Mouse (Mus musculus) CD8-positive naive resting alpha-beta T cell, adult 2 months (primary cell): Measurements from ENCODE around the gene Olah.

Experiments used
- DNase-seq, 2 experiments: peaks; one replicate each; pipeline ENCODE4 v3.0.0; 2022; ENCODE audit warnings: low read depth in 2 of 2, low spot score in 2 of 2

Olah gene

DNA sequence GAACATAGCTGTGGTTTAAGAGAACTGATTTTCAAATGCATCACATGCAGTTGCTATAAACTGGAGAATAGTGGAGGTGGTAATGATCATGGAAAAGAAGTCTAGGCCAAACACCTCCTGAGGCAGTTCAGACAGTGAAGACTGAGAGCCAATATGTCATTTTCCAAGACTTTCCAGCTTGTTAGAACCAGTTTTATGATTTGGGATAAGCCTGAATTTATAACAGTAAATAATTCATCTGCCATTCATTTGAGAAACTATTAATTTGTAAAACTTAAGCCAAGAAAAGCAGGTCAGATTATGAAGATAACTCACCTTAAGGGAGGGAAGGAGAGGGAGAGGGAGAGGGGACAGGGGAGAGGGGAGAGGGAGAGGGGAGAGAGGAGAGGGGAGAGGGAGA is 43.9 kb downstream of the Olah start:
- no peak for DNase-seq

DNA sequence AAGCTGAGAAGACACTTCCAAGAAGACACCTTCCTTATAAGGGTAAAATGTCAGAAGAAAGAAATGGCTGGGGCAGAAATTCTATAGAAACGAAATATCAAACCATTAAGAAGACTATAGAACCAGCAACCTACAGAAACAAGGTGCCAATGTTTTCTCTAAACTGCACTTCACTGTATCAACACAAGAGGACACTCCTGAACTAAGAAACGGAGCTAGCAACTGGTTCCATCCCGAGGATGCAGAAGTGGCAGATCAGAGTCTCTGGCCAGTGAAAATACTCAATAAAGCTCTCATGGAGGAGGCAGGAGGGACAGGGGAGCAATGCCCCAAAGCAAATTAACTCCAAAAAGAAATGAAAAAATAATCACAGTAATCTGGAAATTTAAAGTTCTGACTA is 48.1 kb downstream of the Olah start:
- DNase-seq, result peak in 1 of 2 experiments; percentile 8

DNA sequence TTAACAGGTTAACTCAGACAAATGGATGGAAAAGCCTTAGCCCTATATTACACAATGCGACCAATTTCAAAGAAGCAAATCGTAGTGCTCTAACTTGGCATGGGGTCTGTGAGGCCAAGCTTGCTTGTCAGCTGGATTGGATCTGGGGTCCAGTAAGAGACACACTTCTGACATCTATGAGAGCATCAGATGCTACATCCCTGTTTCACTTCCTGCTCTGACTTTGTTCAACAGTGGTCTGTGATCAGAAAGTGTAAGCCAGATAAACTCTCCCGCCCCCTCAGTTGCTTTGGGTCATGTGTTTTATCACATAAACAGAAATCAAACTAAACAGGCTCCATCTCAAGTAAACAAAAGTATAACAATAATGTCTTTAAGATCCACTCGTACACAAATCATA is 48.6 kb downstream of the Olah start:
- no peak for DNase-seq

DNA sequence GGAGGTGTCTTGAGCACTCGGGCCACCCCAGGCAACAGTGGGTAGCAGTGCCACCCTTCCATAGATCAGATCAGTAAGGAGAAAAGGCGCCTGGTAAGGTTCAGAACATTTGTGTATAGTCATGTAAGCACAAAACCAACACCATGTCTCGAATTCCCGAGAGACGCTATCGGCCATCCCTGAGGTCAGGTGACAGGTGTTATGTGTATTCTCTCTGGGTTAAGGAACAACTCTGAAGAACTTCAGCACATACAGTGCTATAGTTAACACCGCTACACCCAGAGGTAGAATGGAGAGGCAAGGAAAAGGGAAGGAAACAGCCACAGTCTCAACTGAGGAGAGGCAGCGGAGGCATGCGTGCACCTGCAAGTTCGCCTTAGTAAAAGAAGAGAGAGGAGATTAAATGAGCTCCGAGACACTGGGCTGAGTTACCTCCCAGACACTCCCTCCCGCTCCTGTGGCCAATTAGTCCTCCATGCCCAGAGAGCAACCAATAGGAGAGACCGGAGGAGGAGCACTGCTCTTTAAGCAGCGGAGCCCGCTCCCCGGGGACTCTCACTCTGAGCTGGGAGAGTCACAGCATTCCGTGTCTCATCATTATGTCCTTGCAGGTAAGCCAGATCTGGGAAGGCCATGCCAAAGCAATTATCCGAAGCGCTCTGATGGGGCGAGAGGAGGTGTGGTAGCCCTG is 61.3 kb downstream of the Olah start, which contains the start of gene Acbd7:
TSS of gene Acbd7 (plus strand) at position 558 of the 691 bp plus-strand sequence.
- peak; percentile 30 to 34 for DNase-seq

DNA sequence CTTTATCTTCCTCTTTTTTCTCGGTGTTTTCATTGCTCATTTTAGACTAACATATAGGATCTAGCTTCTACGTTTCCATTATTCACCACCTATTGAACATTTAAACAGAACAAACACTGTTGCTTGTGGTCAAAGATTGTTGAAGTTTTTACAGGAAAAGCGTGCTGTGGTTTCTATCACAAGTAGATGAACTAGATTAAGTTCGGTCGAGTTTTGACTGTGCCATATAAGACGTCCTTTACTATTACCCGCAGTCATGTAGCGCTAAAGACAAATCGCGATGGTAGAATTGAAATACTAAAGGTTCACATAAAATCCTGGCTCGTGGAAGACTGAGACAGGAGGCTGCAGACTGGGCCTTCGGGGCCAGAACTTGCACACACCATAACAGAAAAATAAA is 63.2 kb downstream of the Olah start:
- no peak for DNase-seq

DNA sequence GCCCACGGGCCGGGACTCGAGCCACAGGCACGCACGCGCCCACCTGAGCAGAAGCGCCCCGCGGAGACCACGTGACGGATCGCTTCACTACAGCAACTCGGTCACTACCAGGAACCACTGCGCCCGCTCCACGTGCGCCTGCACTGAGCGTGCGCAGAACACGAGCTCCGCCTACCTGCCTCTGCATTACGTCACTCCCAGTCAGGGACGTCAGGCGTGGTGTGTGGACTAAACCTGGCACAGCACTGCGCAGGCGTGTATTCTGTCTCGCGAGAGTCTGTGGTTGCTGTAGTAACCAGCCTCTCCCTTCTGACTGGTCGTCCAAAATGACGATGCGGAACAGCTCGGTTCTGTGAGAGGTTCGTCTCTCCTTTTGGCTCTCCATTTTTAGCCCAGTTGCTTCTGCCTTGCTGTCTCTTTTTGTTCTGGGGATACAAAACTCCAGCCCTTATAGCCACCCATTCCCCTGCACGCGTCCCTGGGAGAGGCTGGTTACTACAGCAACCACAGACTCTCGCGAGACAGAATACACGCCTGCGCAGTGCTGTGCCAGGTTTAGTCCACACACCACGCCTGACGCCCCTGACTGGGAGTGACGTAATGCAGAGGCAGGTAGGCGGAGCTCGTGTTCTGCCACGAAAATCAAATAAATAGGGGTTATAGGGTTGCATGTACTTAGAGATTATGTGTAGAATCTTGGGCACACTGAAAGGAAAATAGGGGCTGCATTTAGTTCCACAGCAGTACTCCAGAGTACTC is 64.3 kb downstream of the Olah start, which contains the start of gene Rpp38:
TSS of gene Rpp38 (minus strand) at position 160 of the 759 bp plus-strand sequence.
- DNase-seq, result peak; percentile 98 to 99

DNA sequence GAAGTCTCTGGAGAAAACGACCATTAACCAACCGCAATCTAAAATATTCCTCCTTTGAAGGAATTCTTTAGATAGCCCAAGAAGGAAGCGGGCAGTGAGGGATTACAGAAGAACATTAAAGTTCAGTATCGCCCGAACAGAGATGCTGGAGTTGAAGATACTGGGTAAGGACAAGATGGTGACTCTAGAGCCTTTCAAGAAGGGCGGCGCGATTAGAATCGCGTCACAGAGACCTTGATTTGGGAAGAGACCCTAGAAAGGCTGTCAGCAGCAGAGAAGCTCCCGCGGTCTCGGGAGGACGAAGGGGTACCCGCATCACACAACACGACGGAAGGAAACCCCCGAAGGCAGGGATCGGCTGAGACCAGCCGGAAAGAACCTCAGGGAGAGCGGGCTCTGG is 65.0 kb downstream of the Olah start:
- no peak for DNase-seq

DNA sequence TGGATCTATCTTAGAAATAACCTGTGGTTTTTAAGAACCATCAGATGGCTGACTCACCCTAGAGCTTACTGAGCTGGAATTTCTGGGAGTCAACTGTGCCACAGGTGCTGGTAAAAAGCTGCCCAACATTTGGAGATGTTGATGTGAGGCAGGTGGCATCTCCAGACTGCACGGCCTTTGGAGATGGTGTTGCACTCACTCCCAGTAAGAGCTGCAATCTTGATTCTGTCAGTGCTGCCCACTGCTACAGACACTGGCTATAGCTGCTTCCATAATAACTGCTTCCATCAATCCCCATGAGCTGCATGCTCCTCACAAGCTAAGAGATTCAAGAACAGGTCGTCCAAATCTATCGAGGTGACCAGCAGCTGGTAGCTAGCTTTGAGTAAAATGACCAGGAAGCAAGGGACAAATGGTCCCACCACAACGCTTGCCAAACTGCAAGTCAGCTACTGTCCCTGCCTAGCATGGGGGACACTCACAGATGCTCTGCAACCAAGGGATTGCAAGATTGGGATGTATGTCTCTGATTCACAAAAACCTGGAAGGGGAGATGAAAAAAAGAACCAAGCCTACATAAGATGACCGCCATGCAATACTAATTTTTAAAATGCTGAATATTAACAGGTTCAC is 65.8 kb downstream of the Olah start:
- no peak for DNase-seq

DNA sequence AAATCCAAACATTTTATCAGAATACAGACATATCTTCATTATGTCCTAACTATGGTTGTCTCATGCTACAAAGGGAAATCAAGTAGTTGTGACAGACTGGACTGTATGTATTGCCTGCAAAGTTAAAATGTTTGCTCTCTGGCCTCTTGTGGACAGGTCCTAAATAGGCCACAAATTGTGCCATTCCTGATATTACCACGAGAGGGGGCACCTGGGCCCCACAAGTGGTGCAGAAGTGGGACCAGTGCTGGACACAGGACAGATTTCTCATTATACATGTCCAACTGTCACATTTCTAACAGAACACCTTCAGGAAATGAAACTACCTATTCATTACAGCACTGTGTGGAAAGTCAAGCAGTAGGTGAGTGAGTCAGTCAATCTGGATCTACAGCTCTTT is 69.7 kb downstream of the Olah start:
- DNase-seq, result no peak

DNA sequence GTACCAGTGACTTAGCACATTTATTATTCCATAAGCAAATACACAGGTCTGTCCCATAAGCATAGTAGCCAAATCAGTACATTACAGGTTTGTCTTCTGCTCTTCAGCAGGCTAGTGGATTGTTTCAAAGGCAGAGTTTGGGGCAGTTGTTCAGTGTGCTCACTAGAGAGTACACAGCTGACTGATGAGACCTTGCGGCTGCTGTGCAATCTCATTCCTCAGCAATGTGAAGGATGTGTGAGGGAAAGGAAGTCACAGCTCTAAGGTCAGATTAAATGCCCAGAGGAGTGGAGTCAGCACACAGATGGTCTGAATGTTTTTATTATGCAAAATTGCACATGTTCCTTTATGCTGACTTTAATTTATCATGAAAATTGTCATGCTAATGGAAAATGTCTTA is 70.5 kb downstream of the Olah start:
- no peak for DNase-seq

DNA sequence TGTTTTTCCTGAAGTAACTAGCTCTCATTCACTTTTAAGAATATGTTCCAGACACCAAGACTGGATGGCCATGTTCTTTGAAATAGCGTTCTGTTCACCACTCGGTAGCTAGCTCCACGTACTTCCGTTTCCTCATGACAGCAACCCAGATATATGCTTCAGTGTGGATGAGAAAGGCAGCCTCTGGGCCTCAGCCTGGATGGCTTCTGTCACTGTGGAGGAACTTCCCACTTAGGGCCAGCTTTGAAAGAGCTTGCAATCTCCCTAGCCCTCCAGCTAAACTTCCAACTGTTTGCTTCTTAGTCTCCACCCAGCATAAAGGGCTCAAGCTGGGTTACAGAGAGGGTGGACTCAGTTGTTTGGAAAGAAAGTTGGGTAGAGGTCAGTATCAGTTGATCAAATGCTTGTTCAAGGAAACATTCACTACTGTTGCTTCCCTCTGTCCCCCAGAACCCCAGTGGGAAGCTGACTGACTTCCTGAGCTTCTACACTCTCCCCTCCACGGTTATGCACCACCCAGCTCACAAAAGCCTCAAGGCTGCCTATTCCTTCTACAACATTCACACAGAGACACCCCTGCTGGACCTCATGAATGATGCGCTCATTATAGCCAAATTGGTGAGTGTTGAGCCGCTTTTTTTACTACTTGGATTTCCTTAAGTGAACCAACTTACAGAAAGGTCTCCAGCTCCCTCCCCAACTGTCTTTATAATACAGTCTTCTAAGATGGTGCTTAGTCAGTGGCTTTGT is 72.5 kb downstream of the Olah start:
- no peak for DNase-seq

DNA sequence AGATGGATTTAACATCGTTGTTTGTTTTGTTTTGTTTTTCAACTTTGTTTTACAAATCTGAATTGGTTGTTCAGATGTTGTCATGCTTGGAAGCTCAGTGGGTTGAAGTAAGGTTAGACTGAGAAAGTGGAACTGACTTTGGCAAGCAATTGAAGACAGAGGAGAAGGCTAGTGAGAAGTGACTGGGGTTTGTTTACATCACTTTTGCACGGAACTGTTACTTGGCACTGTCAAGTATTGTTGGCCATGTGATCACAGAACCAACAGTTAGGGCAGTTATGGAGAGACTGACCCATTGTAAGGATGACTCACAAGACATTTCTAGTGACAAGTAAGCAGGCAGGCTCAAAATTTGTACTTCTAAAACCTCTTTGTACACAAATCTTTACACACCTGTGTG is 73.9 kb downstream of the Olah start:
- DNase-seq, result no peak

DNA sequence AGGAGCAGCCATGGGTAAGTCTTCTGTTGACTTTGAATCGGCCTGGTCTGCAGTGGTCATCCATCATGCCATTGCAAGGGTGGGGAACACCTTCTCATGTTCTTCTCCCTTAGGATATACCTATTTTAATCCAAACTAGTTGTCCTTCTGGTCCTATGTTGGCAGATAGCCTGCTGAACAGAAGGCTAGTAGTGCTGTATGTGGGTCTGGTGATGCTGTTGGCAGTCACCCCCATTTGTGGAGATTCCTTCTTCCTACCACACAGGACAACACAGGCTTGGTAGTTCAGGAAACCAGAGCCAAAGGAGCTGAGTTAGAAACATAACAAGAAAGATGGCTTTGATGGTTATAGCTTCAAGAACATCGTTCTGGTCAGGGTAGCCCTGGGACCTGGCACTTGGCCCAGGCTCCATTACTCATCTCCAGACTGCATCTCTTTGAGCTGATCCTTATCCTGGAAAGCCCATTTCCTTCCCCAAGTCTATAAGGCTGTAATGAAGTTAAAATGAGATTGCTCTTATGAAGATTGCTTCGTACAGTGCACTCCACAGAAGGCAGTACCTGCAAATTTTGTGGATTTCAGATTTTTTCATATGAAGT is 91.5 kb downstream of the Olah start:
- DNase-seq, result no peak

DNA sequence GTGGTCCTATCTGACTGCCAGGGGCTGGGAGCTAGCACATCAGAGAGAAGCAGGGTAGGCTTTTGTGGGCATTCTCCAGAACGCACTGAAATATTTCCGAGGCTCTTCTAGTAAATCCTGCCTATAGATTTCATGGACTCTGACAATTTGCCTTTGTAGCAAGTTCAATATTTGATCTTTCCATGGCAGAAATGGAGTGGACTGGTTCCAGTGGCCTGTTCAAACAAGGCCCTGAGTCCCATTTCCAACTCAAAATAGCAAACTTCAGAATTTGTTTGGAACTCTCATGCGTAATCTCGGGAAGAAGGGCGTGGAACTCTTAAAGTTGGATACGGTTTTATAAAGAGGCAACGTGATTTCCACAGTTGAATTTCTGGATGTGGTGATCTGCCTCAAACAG is 101.2 kb downstream of the Olah start:
- DNase-seq, result no peak

DNA sequence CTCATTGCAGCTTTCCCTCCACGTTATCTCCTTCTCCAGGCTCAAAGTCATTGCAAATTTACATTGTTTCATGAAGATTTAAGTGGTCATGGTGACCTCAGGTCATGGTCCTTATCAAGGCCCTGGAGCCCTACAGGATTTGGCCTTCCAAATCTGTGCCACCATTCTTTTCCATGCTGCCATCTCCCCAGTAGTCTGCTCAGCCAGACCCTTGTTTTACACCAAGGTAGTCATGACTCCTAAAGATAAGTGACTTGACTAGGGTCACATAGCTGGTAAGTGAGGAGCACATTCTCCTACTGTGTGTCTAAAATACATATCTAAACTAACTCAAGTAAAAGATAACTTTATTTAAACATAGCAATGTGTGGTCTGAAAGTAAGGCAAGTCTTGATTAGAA is 104.8 kb downstream of the Olah start:
- DNase-seq, result no peak
